Mouse (Mus musculus): ENCODE results near the gene Ctsd. TPM values are rescaled to one million over a fixed set of nuclear protein-coding genes. Genes with fewer than 3 reads are reported as not detected.

Gene Ctsd
- polyA plus RNA-seq, 1 experiment from 2014 or later = 392 TPM

Other genes starting within 250 kb of the Ctsd start
- not detected in 2 replicates for gene Gm45337, start 243.4 kb downstream of the Ctsd start, polyA plus RNA-seq (2015; fragmentation: Nextera tagmentation; extraction: Ambion mirVana)
- gene Gm29735, start 230.9 kb downstream of the Ctsd start, polyA plus RNA-seq (2015; fragmentation: Nextera tagmentation; extraction: Ambion mirVana) = not detected in 2 replicates
- gene Gm4553, start 222.3 kb downstream of the Ctsd start, polyA plus RNA-seq (2015; fragmentation: Nextera tagmentation; extraction: Ambion mirVana) = not detected in 2 replicates
- not detected in 2 replicates for gene Krtap5-2, start 212.0 kb downstream of the Ctsd start, polyA plus RNA-seq (2015; fragmentation: Nextera tagmentation; extraction: Ambion mirVana)
- gene Gm10153, start 197.6 kb downstream of the Ctsd start, polyA plus RNA-seq (2015; fragmentation: Nextera tagmentation; extraction: Ambion mirVana) = not detected in 2 replicates
- gene Krtap5-3, start 186.7 kb downstream of the Ctsd start, polyA plus RNA-seq (2015; fragmentation: Nextera tagmentation; extraction: Ambion mirVana) = not detected in 2 replicates
- not detected in 2 replicates for gene Gm7579, start 176.2 kb downstream of the Ctsd start, polyA plus RNA-seq (2015; fragmentation: Nextera tagmentation; extraction: Ambion mirVana)
- not detected in 2 replicates for gene Krtap5-5, start 158.1 kb downstream of the Ctsd start, polyA plus RNA-seq (2015; fragmentation: Nextera tagmentation; extraction: Ambion mirVana)
- not detected in 2 replicates for gene Gm40460, start 147.0 kb downstream of the Ctsd start, polyA plus RNA-seq (2015; fragmentation: Nextera tagmentation; extraction: Ambion mirVana)
- not detected in 2 replicates for gene Gm2431, start 129.7 kb downstream of the Ctsd start, polyA plus RNA-seq (2015; fragmentation: Nextera tagmentation; extraction: Ambion mirVana)
- not detected in 2 replicates for gene Gm4559, start 113.7 kb downstream of the Ctsd start, polyA plus RNA-seq (2015; fragmentation: Nextera tagmentation; extraction: Ambion mirVana)
- not detected in 2 replicates for gene Krtap5-1, start 90.9 kb downstream of the Ctsd start, polyA plus RNA-seq (2015; fragmentation: Nextera tagmentation; extraction: Ambion mirVana)
- gene Krtap5-4, start 84.5 kb downstream of the Ctsd start, polyA plus RNA-seq (2015; fragmentation: Nextera tagmentation; extraction: Ambion mirVana) = not detected in 2 replicates
- 4.0 and 4.6 TPM in 2 replicates for gene Ifitm10, start 14.3 kb downstream of the Ctsd start, polyA plus RNA-seq (2015; fragmentation: Nextera tagmentation; extraction: Ambion mirVana)
- not detected in 2 replicates for gene Gm49369, start 5.4 kb downstream of the Ctsd start, polyA plus RNA-seq (2015; fragmentation: Nextera tagmentation; extraction: Ambion mirVana)
- 6.3 and 6.7 TPM in 2 replicates for gene Syt8, start 46.8 kb upstream of the Ctsd start, polyA plus RNA-seq (2015; fragmentation: Nextera tagmentation; extraction: Ambion mirVana)
- 136 and 529 TPM in 2 replicates for gene Tnni2, start 53.8 kb upstream of the Ctsd start, polyA plus RNA-seq (2015; fragmentation: Nextera tagmentation; extraction: Ambion mirVana)
- gene Lsp1, start 72.8 kb upstream of the Ctsd start, polyA plus RNA-seq (2015; fragmentation: Nextera tagmentation; extraction: Ambion mirVana) = 57.3 and 63.3 TPM in 2 replicates
- gene Tnnt3, start 110.8 kb upstream of the Ctsd start, polyA plus RNA-seq (2015; fragmentation: Nextera tagmentation; extraction: Ambion mirVana) = 154 and 517 TPM in 2 replicates
- gene Mrpl23, start 144.6 kb upstream of the Ctsd start, polyA plus RNA-seq (2015; fragmentation: Nextera tagmentation; extraction: Ambion mirVana) = 28.8 and 30.5 TPM in 2 replicates